Mouse (Mus musculus) gastrocnemius, postnatal 10 days (tissue): ENCODE results near the gene Gm42906. TPM values are rescaled to one million over a fixed set of nuclear protein-coding genes. Genes with fewer than 3 reads are reported as not detected.
A peak's percentile ranks its signal among the peaks of the same experiment; 100 is the strongest.

Experiments used
- DNase-seq: peaks from one replicate; pipeline ENCODE4 v3.0.0; 2021; ENCODE audit warnings: mixed read lengths
- total RNA-seq, 2 experiments: library from RNA; stranded (reverse); gene quantifications; 2 replicates each; pipeline ENCODE4 v1.2.3; 2021

The Gm42906 gene
- total RNA-seq, 2 experiments from 2014 or later: 3.0 to 3.1 TPM

GRCm38 (mm10) chr5:151298371-151298770 lies 129.6 kb downstream of the Gm42906 start:
- DNase-seq: no peak

- DNase-seq: no peak
Observed at GRCm38 (mm10) chr5:151296244-151296643, 131.7 kb downstream of the Gm42906 start.

- no peak for DNase-seq
Observed at GRCm38 (mm10) chr5:151293591-151293990, 134.4 kb downstream of the Gm42906 start.

DNA sequence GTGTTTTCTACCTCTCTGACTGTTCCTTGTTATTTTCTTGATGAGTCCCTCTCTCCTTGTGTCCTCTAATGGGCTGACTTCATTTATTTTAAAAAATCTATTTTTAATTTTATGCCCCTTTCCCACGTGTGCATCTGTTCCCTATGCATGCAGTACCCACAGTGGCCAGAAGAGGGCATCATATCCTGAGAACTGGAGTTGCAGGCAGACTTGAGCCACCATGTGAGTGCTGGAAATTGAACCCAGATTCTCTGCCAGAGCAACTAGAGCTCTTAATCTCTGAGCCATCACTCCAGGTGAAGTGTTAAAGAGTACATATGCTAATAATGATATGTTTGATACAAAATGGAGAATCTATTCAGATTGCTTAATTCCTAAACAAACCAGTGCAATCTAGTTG lies 135.7 kb downstream of the Gm42906 start:
- DNase-seq: no peak

DNA sequence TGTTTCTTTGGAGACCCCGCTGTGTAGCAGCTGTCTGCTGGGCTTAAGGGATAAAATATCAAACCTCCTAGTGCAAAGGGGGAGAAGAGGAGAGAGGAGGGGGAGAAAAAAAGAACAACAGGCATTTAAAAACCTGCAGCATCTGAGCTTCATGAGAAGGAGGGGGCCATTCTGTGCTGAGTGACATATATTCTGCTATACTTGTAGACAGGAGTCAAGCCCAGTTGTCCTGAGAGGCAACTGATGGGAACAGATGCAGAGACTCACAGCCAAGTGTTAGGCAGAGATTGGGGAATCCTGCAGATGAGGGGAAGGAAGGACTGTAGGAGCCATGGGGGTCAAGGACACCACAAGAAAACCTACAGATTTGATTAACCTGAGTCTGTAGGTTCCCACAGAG lies 141.6 kb downstream of the Gm42906 start:
- DNase-seq: no peak

- DNase-seq: no peak
Observed at GRCm38 (mm10) chr5:151279531-151279930, 148.4 kb downstream of the Gm42906 start.

DNA sequence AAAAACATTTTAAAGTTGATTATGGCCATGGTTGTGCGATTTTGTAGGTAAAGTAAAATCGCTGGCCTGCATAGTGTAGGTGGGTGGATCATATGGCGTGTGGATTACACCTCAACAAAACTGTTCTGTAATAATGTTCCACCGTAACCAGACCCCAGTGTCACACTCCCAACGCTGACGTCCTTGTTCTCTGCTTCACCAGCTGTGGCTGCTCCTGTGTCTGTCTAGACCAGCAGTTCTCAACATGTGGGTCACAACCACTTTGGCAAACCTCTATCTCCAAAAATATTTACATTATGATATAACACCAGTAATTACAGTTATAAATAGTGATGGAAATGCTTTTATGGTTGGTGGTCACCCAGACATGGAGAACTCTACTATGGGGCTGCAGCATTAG lies 150.0 kb downstream of the Gm42906 start:
- no peak for DNase-seq

DNA sequence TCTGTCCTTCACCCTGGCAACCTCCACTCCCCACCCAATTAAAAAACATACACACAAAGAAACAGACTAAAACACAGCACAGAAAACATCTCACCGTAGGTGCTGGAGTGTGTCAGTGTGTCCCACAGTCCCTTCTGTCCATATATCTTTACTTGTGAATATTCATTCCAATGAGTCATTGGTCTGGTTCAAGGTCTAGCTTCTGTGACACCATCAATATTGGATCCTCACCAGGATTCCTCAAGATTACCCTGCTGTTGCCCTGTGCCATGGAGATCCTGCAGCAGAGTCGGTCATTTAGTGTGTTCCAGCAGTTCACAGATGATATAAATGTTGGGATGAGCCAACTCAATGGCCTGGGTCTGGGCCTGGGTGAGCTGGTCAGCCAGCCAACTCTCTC lies 152.0 kb downstream of the Gm42906 start:
- no peak for DNase-seq

GRCm38 (mm10) chr5:151274265-151274664 lies 153.7 kb downstream of the Gm42906 start:
- no peak for DNase-seq

- DNase-seq: no peak
Observed at GRCm38 (mm10) chr5:151270815-151271214, 157.1 kb downstream of the Gm42906 start.

- DNase-seq: no peak
Observed at GRCm38 (mm10) chr5:151266896-151267634, 160.9 kb downstream of the Gm42906 start.

DNA sequence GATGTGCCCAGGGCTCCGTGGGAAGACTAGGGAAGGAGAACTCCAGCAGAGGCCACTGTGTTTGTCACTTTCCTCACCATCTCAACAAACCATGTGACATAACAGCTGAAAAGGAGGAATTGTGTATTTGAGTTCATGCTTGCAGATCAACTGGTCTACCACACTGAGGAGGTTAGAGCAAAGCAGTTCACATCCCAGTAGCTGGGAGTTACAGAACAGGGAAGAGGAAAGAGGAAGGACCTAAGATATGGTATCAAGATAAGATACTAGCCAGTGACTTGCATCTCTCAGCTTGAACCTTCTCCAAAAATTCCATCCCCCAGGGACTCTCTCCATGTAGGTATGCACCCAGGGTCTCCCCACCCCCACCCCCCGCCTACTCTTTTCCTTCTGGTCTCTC lies 166.4 kb downstream of the Gm42906 start:
- no peak for DNase-seq

DNA sequence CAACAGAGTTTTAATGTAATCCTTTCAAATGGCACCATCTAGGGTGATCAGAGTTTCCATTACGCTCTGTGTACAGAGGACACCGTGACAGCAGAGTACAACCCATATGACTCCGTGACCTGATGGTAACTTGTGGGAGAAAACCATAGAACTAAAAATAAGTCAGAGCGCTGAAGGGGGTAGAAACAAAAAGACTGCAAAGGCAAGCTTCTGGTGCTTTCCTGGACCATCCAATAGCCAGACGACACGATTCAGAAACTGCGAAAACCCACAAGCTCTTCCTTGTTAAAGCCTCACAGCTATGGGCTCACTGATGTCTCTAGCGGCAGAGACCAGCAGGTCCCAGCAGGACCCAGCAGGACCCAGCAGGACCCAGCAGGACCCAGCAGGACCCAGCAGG lies 175.8 kb downstream of the Gm42906 start:
- DNase-seq: no peak

GRCm38 (mm10) chr5:151251656-151252055 lies 176.3 kb downstream of the Gm42906 start:
- no peak for DNase-seq

GRCm38 (mm10) chr5:151248671-151249620 lies 179.0 kb downstream of the Gm42906 start:
- no peak for DNase-seq

- no peak for DNase-seq
Observed at GRCm38 (mm10) chr5:151248084-151248483, 179.9 kb downstream of the Gm42906 start.

DNA sequence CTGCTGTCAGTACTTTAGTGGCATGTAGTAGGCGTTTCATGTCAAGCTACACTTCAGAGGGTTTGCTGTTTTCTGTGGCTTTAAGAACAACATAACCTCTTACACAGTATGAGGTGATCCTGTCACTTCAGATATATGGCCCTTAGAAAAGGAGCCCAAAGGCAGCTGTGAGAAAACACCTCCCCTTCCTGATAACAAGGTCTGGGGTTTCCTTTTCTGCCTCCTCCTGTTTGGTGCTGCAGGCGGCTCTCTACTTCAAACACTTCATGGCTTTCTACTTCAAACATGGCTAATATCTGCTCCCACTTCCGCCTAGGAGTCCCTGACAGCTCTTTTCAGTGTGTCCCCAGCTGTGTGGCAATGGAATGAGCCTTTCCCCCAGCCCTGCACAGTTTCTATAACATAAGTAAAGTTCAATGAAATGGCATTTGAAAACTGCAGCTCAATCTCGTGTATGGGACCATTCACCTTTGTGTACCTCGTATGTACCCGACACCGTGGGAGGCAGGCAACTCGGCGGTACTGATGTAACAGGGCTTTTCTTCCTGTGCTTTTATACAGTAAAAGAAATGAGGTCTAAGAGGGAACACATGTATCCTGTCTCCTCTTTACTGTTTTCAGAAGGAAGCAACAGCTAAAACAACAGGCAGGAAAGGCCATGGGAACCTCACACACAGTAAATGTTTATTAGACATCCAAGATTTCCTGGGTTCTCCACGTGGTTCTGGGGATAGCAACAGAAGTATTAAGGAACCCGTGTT lies 180.7 kb downstream of the Gm42906 start:
- DNase-seq: no peak

DNA sequence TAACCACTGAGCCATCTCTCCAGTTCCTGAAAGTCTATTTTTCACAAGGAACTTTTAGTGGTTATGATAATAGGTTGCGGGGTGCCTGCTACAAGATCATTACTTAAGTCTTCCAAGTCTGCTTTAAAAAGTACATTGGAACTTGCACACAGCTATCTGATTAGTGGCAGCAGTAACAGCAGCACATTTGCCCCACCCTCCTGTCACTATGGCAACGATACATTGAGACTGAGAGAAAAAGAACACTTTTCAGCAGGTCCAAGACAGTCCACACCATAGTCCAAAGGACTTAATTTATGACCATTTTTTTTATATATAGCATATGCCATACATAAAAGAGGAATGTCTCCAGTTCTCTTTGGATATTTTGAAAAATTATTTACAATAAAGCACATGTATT lies 181.7 kb downstream of the Gm42906 start:
- DNase-seq: no peak

DNA sequence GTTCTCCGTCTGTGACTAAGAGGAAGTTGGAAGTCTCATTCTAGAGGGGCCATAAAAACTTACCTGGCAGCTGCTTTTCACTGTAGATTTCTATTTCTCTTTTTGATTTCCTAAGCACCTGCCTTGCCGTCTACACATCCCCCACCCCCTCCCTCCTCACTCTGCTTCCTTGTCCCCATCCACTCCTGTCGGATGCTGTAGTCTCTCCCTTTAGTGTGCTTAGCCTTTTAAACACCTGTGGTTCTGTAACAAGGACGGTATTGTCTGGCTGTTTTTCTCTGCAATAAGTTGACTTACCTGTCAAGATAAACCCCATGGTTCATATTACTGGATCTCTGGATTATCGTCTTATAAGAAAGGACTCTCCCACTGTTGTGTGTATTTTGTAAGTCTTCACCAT lies 182.4 kb downstream of the Gm42906 start:
- no peak for DNase-seq

- no peak for DNase-seq
Observed at GRCm38 (mm10) chr5:151238730-151239129, 189.2 kb downstream of the Gm42906 start.

GRCm38 (mm10) chr5:151236411-151236810 lies 191.6 kb downstream of the Gm42906 start:
- DNase-seq: no peak

GRCm38 (mm10) chr5:151233400-151234031 lies 194.4 kb downstream of the Gm42906 start, which contains the start of gene Stard13:
TSS of gene Stard13 (minus strand) at chr5:151233836.
- DNase-seq: peak; percentile 70
